Mouse (Mus musculus) heart, postnatal 4 days (tissue): ENCODE data around the gene Plcb4. TPM values are rescaled to one million over a fixed set of nuclear protein-coding genes. Genes with fewer than 3 reads are reported as not detected.
A peak's percentile ranks its signal among the peaks of the same experiment; 100 is the strongest.
"Not testable (repeated sequence)": the region's sequence is repeated elsewhere in the genome, so short reads cannot be mapped to it uniquely, and the experiment has no call there.

Experiments
- DNase-seq: peaks from one replicate; pipeline ENCODE4 v3.0.0; 2021
- total RNA-seq, 2 experiments: library from RNA; stranded (reverse); gene quantifications; 2 replicates each; pipeline ENCODE4 v1.2.3; 2021

Plcb4 gene
- total RNA-seq, 2 experiments from 2014 or later, result 68.9 to 75.6 TPM

DNA sequence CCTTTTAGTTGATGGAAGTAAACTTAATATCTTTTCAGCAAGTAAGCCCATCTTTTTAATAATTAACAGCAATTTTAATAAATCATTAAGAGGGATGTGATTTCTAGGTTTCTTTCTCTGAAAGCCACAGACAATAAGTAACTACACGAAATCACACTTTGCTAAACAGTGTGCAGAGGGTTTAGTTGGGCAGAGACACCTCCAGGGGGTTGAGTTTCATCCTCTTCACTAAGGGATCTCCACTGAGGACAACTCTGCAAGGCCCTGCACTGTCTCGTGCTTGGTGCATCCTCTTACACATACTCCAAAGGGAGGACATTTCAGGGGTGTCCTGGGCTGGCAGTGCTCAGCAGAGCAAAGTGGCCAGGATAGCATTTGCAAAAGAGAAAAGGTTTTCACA is 235.8 kb downstream of the Plcb4 start:
- DNase-seq, result no peak

DNA sequence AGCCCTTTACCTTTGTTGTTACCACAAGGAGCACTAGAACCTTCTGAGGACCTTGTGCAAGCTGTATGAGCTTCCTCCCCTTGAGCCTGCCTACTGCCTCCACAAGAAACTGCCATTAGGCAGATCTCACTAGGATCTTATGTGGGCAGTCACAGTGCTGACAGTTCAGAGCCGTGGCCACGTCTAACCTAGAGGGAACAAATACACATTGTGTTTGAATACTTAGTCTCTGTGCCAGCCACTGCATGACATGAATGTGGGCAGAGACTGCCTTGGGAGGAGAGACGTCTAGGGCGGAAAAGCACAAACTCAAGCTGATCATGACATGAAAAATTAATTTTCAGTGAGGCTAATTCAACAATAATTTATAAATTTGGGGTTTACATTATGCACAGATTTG is 239.2 kb downstream of the Plcb4 start:
- DNase-seq, result no peak

GRCm38 (mm10) chr2:135899931-135900330 is 241.1 kb downstream of the Plcb4 start:
- DNase-seq, result not testable (repeated sequence)

DNA sequence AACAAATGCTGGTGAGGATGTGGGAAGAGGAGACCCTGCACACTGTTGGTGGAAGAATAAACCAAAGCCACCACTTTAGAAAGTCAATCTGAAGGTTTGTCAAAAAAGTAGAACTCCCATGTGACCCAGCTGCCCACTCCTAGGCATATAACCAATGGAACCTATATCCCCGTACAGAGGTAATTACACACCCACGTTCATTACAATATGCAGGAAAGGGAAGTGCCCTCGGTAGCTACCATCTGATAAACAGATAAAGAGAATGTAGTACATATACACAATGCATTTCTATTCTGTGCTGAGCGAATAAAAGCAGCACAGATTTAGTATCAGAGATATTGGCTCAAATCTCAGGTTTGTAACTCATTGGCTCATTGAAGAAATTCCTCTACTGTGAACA is 242.2 kb downstream of the Plcb4 start:
- DNase-seq, result no peak

GRCm38 (mm10) chr2:135904262-135904661 is 245.5 kb downstream of the Plcb4 start:
- DNase-seq, result no peak

GRCm38 (mm10) chr2:135904791-135905190 is 246.0 kb downstream of the Plcb4 start:
- no peak for DNase-seq

- DNase-seq, result no peak
These were observed 255.8 kb downstream of the Plcb4 start for GRCm38 (mm10) chr2:135914343-135915261.

DNA sequence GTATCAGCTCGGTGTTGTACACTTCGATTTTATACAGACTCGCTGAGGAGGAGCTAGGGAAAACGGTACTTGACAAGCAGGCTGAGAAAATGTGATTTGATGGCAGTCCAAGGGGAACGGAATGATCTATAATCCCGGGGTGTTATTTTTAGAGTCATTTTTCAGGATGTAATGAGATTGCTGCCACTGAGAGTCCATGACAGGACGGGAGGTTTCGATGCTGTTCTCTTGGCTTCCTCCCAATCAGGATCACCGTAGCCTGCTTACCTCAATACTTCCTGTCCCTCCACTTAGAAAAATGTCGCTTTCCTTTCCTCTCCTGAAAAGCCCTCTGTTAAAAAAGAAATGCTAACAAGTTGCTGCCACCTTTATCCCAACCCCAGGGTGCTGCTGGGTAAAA is 257.1 kb downstream of the Plcb4 start:
- no peak for DNase-seq

GRCm38 (mm10) chr2:135917000-135917399 is 258.2 kb downstream of the Plcb4 start:
- no peak for DNase-seq

- DNase-seq, result no peak
These were observed 259.3 kb downstream of the Plcb4 start for GRCm38 (mm10) chr2:135918116-135918515.

- DNase-seq, result no peak
These were observed 260.8 kb downstream of the Plcb4 start for GRCm38 (mm10) chr2:135919641-135920040.

GRCm38 (mm10) chr2:135926660-135927343 is 268.0 kb downstream of the Plcb4 start:
- peak; percentile 75 for DNase-seq

DNA sequence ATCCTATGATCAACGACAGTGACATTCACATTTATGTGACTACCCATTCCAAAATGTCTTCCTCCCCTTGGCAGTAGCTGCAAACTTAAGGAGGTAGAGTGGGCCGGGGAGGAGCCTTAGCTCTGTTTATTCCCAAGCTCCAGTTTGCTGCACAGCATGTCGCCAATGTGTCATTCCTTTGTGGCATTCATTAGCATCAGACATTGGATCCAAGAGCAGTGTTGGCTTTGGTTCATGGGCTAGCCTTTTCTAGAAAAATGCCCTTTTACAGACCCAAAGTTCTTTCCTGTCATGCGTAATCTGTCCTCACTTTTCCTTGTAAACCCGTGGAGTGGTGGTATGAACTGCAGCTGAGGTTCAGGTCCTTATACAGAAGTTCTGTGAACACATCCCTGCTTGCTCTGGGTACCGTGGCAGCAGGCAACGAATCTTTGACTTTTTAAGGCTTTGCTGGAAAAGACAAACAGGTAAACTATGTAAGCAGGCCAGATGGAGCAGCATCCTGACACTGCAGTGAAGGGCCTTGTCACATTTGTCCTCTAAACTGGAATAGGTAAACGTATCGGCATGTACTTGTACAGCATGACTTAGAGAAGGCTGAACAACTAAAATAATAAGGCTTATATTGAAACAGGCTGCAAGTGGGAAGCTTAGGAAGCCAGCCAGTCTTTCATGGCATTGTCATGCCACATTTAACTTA is 270.4 kb downstream of the Plcb4 start:
- no peak for DNase-seq

DNA sequence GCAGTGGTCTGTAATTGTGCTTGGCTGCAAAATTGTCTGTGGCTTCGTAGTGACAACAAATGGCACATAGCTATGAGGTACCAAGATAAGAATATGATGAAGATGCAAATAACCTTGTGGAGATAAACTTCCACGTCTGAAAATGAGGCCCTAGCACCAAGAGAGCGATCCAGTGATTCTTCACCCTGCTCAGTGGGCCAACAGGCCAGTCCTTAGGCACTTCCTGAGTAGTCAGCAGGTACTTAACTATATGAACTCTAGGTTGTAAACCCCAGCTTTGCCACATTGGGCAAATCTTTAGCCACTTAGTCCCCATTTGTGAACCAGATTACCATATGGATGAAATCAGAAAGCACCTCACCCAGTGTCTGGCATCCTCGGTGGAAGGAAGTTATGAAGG is 271.9 kb downstream of the Plcb4 start:
- no peak for DNase-seq

DNA sequence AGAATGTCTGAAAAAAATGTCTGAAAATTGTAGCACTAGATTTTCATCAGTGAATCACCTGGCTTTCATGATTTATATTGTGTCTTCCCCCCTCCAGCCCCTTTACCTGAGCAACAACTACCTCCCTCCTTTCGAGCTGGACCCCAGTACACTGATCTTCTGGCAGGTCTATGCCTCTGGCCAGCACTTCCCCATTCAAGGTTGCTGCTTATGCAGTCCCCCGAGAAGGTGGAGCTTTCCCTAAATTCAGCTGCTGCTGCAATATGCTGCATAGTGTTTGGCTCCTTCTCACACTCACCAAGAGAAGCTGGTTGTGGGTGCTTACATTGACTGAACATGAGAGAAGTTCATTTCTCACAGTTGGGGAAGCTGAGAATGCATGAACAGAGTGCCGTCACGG is 273.8 kb downstream of the Plcb4 start:
- no peak for DNase-seq

DNA sequence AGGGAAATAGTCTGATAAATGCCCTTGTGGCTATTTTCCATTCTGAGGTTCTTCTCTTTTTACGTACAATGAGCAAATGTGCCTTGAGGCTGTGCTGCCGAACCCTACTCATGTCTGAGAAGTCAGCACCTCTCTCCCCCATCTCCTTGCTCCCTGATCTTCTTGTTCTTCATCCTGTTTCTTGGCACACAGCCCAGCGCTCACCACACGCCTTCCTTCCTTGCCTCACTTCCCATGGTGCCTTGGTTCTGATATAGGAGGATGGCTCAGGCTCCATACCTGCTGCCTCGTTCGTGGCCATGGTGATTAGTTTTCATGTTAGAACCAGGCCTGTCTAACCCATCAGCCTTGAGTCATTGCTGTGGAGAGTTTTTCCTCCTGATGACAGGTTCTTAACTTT is 277.6 kb downstream of the Plcb4 start:
- DNase-seq, result no peak

DNA sequence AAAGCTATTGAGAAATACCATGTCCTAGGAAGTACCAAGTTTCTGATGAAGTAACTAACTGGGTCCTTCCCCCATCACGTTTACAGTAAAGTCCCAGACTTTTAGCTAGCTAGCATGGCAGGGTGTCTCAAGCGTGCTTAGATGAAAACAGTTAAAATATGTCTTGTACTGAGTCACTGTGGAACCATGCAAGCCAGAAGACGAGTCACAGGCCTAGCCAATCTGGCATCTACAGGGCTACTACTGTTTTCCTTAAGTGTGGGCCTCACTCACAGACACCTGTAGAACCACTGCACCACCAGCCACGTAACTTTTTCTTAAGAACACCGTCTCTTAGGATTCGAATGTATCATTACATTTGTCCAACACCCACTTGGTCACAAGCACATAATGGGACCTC is 278.8 kb downstream of the Plcb4 start:
- no peak for DNase-seq

DNA sequence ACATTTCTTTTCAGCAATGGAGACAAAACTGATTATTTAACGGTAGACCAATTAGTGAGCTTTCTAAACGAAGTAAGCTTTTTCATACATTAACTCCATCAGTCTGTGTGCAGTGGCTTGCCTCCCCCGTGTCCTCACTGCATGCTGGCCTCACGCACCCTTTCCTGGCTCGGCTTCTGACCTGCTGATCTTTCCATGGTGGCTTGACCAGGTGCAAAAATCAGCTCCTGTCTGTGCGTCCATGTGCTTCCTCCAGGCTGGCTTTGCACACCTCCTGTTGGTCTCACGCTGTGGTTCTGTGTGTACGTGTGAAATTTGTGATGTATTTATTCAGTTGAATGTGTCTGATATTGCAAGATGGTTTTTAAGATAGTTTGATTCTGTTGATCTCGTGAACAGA is 281.1 kb downstream of the Plcb4 start:
- no peak for DNase-seq

- no peak for DNase-seq
These were observed 289.0 kb downstream of the Plcb4 start for GRCm38 (mm10) chr2:135947839-135948238.

GRCm38 (mm10) chr2:135954760-135955548 is 296.1 kb downstream of the Plcb4 start:
- no peak for DNase-seq

GRCm38 (mm10) chr2:135955796-135956195 is 297.0 kb downstream of the Plcb4 start:
- no peak for DNase-seq

DNA sequence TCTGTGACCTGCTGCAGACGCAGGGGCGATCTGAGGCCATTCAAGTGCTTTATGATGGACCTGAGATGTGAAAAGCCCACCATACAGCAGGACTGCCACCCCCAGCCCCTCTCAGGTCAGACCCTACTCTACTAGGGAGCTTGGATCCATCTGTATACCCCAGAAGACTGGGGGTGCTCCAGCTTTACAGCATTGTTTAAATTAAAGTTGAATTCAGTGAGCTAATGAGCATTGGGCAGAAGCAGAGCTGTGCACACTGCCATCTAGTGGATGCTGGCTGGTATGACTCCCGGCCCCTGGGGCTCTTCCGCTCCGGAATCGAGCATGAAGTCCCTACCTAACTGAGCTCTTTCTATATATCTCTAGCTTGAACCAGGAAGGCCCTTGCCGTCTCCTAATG is 298.9 kb downstream of the Plcb4 start:
- DNase-seq, result peak; percentile 70
